In the genomic region with DNA sequence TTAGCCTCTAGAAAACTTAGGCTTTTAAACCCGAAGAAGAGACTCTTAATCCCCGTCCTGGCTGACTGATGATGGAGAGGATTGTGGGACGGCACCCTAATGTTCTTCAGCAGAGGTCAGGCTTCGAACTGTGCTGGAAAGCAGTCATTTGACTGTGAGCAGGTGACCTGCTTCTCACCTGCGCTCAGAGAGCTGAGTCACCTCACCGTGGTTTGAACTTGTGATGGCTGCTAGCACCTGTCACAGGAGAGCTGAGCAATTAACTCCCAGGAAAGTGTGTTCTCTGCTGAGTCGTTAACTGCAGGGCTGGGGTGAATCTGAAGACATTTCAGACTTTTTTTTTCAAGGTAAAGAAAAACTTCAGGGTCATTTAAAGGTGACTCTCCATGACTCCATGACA, we compare ENCODE assay signal across 1 mouse cellular context.
TF ChIP-seq lines count a peak whose summit lies in the region.

No protein-coding gene starts in this region.

TF ChIP-seq in CH12.LX, 34 proteins besides CTCF, POLR2A, EP300 and RAD21 (continued from another document):
- no peak for TF ChIP-seq SMC3 (IDR thresholded peaks at IDR 0.05; ENCODE audit: low read depth, low read length)
- no peak for TF ChIP-seq MYC (IDR thresholded peaks at IDR 0.05; ENCODE audit: low read depth, low read length)
- TF ChIP-seq MXI1 (IDR thresholded peaks at IDR 0.05; ENCODE audit: low read depth, low read length) = no peak
- TF ChIP-seq UBTF (IDR thresholded peaks at IDR 0.05; ENCODE audit: low read depth, low read length) = no peak
- TF ChIP-seq POLR2AphosphoS2 (IDR thresholded peaks at IDR 0.05; ENCODE audit: low read depth, low read length) = no peak
- no peak for TF ChIP-seq SIN3A (IDR thresholded peaks at IDR 0.05; ENCODE audit: low read length)
- TF ChIP-seq MEF2A (IDR thresholded peaks at IDR 0.05; ENCODE audit: borderline replicate concordance, low read depth, low read length) = no peak
- TF ChIP-seq NELFE (IDR thresholded peaks at IDR 0.05; ENCODE audit: low read depth, low read length) = no peak
- no peak for TF ChIP-seq PAX5 (IDR thresholded peaks at IDR 0.05; ENCODE audit: low read length)
- no peak for TF ChIP-seq ZNF384 (IDR thresholded peaks at IDR 0.05; ENCODE audit: low read depth, low read length)
- no peak for TF ChIP-seq ZKSCAN1 (IDR thresholded peaks at IDR 0.05; ENCODE audit: borderline replicate concordance, low read depth, low read length)
- TF ChIP-seq E2F4 (IDR thresholded peaks at IDR 0.05; ENCODE audit: insufficient replicate concordance, low read depth, low read length) = no peak
- TF ChIP-seq ZMIZ1 (IDR thresholded peaks at IDR 0.05; ENCODE audit: low read depth, low read length) = no peak
- TF ChIP-seq MAZ (IDR thresholded peaks at IDR 0.05; ENCODE audit: low read depth, low read length) = no peak
